ENCODE assay signal across 23 mouse cellular contexts in genomic region chr4:139338145-139338544, GRCm38 (mm10). TPM values are rescaled to one million over a fixed set of nuclear protein-coding genes. Genes with fewer than 3 reads are reported as not detected.
DNase-seq lines count a peak whose midpoint lies in the region; ATAC-seq and TF ChIP-seq lines count a peak whose summit lies in the region.
"Had no signal": no experiment of that assay in that cellular context is flagged by ENCODE, and none has a peak within 500 bp of the region (broad histone marks: within the 10 kb centered on the region; RNA-seq: fewer than 3 reads in every experiment).

No protein-coding gene starts in this region.

- TF ChIP-seq CTCF in intestine, postnatal 0 days (IDR thresholded peaks at IDR 0.05; ENCODE audit: low read depth): no peak
- TF ChIP-seq CTCF in E14TG2a.4 (conservative IDR thresholded peaks at IDR 0.05; ENCODE audit: low read length): no peak
- no peak for TF ChIP-seq CTCF in cerebellum, adult 2 months (IDR thresholded peaks at IDR 0.05; ENCODE audit: borderline replicate concordance, insufficient read depth, low read depth, low read length)

- ATAC-seq in intestine, postnatal 0 days: peak; percentile 46; the same call in 1 of the 2 replicates
- no peak for ATAC-seq in intestine, embryonic 16.5 days
- no peak for ATAC-seq in liver, embryonic 15.5 days (ENCODE audit: insufficient read depth)
- ATAC-seq: activated CD4-positive, CD25-positive, alpha-beta regulatory T cell, adult 4 months; forebrain, embryonic 14.5 days; Patski had no signal

- DNase-seq in ES-E14 (ENCODE audit: low read depth, low spot score): no peak
- DNase-seq in cerebellum, adult 2 months: no peak
- DNase-seq: adrenal gland, postnatal 14 days; cerebellum, adult 18-20 months; cerebellum, postnatal 10 days; embryo, embryonic 11 days; gastrocnemius, adult 2 months; gastrocnemius, postnatal 25 days; heart, adult 11 months; heart, postnatal 10 days had no signal

- no peak overlapping the region for H3K9ac ChIP-seq in intestine, postnatal 0 days (ENCODE audit: low read depth, low read length)
- no peak overlapping the region for H3K9ac ChIP-seq in intestine, embryonic 16.5 days (ENCODE audit: low read depth, low read length)
- peak overlapping the region; percentile 57; the same call in 1 of the 2 replicates for H3K9ac ChIP-seq in ES-E14 (ENCODE audit: insufficient read depth, low read depth, low read length, poor library complexity, severe bottlenecking)
- H3K9ac ChIP-seq in liver, embryonic 15.5 days: no peak overlapping the region
- H3K9ac ChIP-seq: embryonic facial prominence, embryonic 15.5 days; hindbrain, embryonic 13.5 days had no signal

- no peak for TF ChIP-seq POLR2A in cerebellum, adult 2 months (IDR thresholded peaks at IDR 0.05; ENCODE audit: borderline replicate concordance, insufficient read depth, low read length)

- no peak overlapping the region for H3K4me3 ChIP-seq in intestine, postnatal 0 days (ENCODE audit: low read depth, low read length)
- H3K4me3 ChIP-seq in intestine, embryonic 16.5 days (ENCODE audit: low read length): no peak overlapping the region
- peak overlapping the region; percentile 68 for H3K4me3 ChIP-seq in E14TG2a.4 (replicated peaks; ENCODE audit: low read length)
- peak overlapping the region; percentile 12 to 55; a peak in 3 of 4 replicates for H3K4me3 ChIP-seq in ES-E14 (ENCODE audit: insufficient read depth in 1 of 2, low read depth in 1 of 2, low read length in 2 of 2, poor library complexity in 1 of 2, severe bottlenecking in 1 of 2)
- H3K4me3 ChIP-seq in liver, embryonic 15.5 days (replicated peaks): no peak overlapping the region; the same call in 1 of the 2 replicates
- H3K4me3 ChIP-seq in cerebellum, adult 2 months (replicated peaks; ENCODE audit: insufficient read depth, low read depth, low read length): no peak overlapping the region
- H3K4me3 ChIP-seq: embryonic facial prominence, embryonic 15.5 days; erythroblast, embryonic 14.5 days; forebrain, embryonic 10.5 days; gastrocnemius, adult 2 months; hindbrain, embryonic 13.5 days had no signal

- H3K27ac ChIP-seq in intestine, postnatal 0 days (ENCODE audit: low read depth, low read length): no peak overlapping the region
- H3K27ac ChIP-seq in intestine, embryonic 16.5 days (ENCODE audit: low read length): no peak overlapping the region
- no peak overlapping the region for H3K27ac ChIP-seq in ES-E14 (ENCODE audit: insufficient read depth, low read depth, low read length, poor library complexity, severe bottlenecking)
- no peak overlapping the region for H3K27ac ChIP-seq in liver, embryonic 15.5 days (replicated peaks)
- no peak overlapping the region for H3K27ac ChIP-seq in cerebellum, adult 2 months (ENCODE audit: insufficient read depth, low read length)
- H3K27ac ChIP-seq: embryonic facial prominence, embryonic 15.5 days; forebrain, embryonic 10.5 days; gastrocnemius, adult 2 months; hindbrain, embryonic 13.5 days had no signal

- no peaks in the 10 kb centered on the region for H3K9me3 ChIP-seq in intestine, postnatal 0 days (ENCODE audit: control insufficient read depth)
- no peaks in the 10 kb centered on the region for H3K9me3 ChIP-seq in intestine, embryonic 16.5 days (ENCODE audit: control insufficient read depth, low read length)
- H3K9me3 ChIP-seq in E14TG2a.4 (ENCODE audit: low read length): no peaks in the 10 kb centered on the region
- H3K9me3 ChIP-seq in ES-E14 (ENCODE audit: control insufficient read depth, insufficient read depth, low read depth, low read length): no peaks in the 10 kb centered on the region
- no peaks in the 10 kb centered on the region for H3K9me3 ChIP-seq in liver, embryonic 15.5 days (replicated peaks)
- H3K9me3 ChIP-seq: embryonic facial prominence, embryonic 15.5 days; forebrain, embryonic 10.5 days; hindbrain, embryonic 13.5 days had no signal

- H3K4me2 ChIP-seq in intestine, postnatal 0 days (replicated peaks; ENCODE audit: low read depth): no peak overlapping the region
- H3K4me2 ChIP-seq in intestine, embryonic 16.5 days (ENCODE audit: low read depth, low read length): no peak overlapping the region
- H3K4me2 ChIP-seq in liver, embryonic 15.5 days: peak overlapping the region; percentile 50
- H3K4me2 ChIP-seq: embryonic facial prominence, embryonic 15.5 days; hindbrain, embryonic 13.5 days had no signal

- WGBS in intestine, postnatal 0 days: 49% methylated on average over 33 of the region's 33 CpGs
- 52% methylated on average over 33 of the region's 33 CpGs for WGBS in intestine, embryonic 16.5 days
- 51% methylated on average over 33 of the region's 33 CpGs for WGBS in liver, embryonic 15.5 days (ENCODE audit: insufficient replicate concordance)
- 52% methylated on average over 33 of the region's 33 CpGs for whole genome bisulfite sequencing in cerebellum, adult 2 months

- no peaks in the 10 kb centered on the region for H3K4me1 ChIP-seq in intestine, postnatal 0 days (replicated peaks; ENCODE audit: control insufficient read depth, insufficient read depth, low read length)
- H3K4me1 ChIP-seq in intestine, embryonic 16.5 days (ENCODE audit: control insufficient read depth, insufficient read depth, low read length): 0 out of 2 replicates have a peak, but pooled peaks cover 3% of the 10 kb centered on the region
- H3K4me1 ChIP-seq in E14TG2a.4 (replicated peaks; ENCODE audit: low read depth, low read length) (peaks cover 42% of the 10 kb centered on the region), ES-E14 (ENCODE audit: control insufficient read depth in 2 of 2, insufficient read depth in 2 of 2, low read length in 2 of 2, poor library complexity in 1 of 2) (peaks cover 3 to 8% of the 10 kb centered on the region in 2 experiments; a peak in 1 of 4 replicates)
- peaks cover 54% of the 10 kb centered on the region for H3K4me1 ChIP-seq in liver, embryonic 15.5 days (replicated peaks)
- no peaks in the 10 kb centered on the region for H3K4me1 ChIP-seq in cerebellum, adult 2 months (ENCODE audit: control insufficient read depth, insufficient read depth, low read length)
- H3K4me1 ChIP-seq: hindbrain, embryonic 13.5 days had no signal

- H3K36me3 ChIP-seq in intestine, postnatal 0 days (ENCODE audit: control insufficient read depth, insufficient read depth): no peaks in the 10 kb centered on the region
- H3K36me3 ChIP-seq in intestine, embryonic 16.5 days (ENCODE audit: control insufficient read depth, insufficient read depth, low read length): no peaks in the 10 kb centered on the region
- H3K36me3 ChIP-seq in E14TG2a.4 (ENCODE audit: insufficient read depth, low read length) (no peaks in the 10 kb centered on the region), ES-E14 (ENCODE audit: control insufficient read depth, insufficient read depth, low read length, poor library complexity, severe bottlenecking) (no peaks in the 10 kb centered on the region)
- H3K36me3 ChIP-seq in liver, embryonic 15.5 days (replicated peaks): no peaks in the 10 kb centered on the region
- H3K36me3 ChIP-seq: embryonic facial prominence, embryonic 15.5 days; forebrain, embryonic 10.5 days; hindbrain, embryonic 13.5 days had no signal

- no peaks in the 10 kb centered on the region for H3K27me3 ChIP-seq in intestine, postnatal 0 days (replicated peaks; ENCODE audit: control insufficient read depth, insufficient read depth, low read length)
- no peaks in the 10 kb centered on the region; the same call in 1 of the 2 replicates for H3K27me3 ChIP-seq in intestine, embryonic 16.5 days (replicated peaks; ENCODE audit: control insufficient read depth, insufficient read depth, low read length)
- peaks cover 35% of the 10 kb centered on the region for H3K27me3 ChIP-seq in E14TG2a.4 (ENCODE audit: insufficient read depth, low read length)
- H3K27me3 ChIP-seq in liver, embryonic 15.5 days: no peaks in the 10 kb centered on the region
- H3K27me3 ChIP-seq in cerebellum, adult 2 months (ENCODE audit: control insufficient read depth, insufficient read depth, low read length): no peaks in the 10 kb centered on the region
- H3K27me3 ChIP-seq: CH12.LX, Patski had no signal

- in situ Hi-C loops in ES-E14 (cut with MboI; ENCODE audit: low sequenced_read_pairs in 2 of 2, unreplicated experiment in 2 of 2): no loop called here

TF ChIP-seq in ES-E14, 5 proteins besides CTCF, POLR2A, EP300 and RAD21 (continues in another document):
- TF ChIP-seq MAFK (IDR thresholded peaks at IDR 0.05; ENCODE audit: insufficient read depth, low read depth, low read length) (no peak), ZNF384 (IDR thresholded peaks at IDR 0.05; ENCODE audit: low read depth, low read length) (no peak)

RNA-seq across cellular contexts. Expression of gene Mrto4, which starts 14.2 kb away (rescaled TPM):
- 36.6 and 39.0 TPM in 2 replicates for polyA plus RNA-seq in intestine, postnatal 0 days (2015; fragmentation: Nextera tagmentation; extraction: Ambion mirVana)
- polyA plus RNA-seq in intestine, embryonic 16.5 days (2015; fragmentation: Nextera tagmentation; extraction: Ambion mirVana): 92.4 and 109 TPM in 2 replicates
- total RNA-seq in ES-E14 (2012; rRNA removed): 290 and 318 TPM in 2 replicates
- polyA plus RNA-seq in liver, embryonic 15.5 days (2015; fragmentation: Nextera tagmentation; extraction: Ambion mirVana): 78.7 and 83.7 TPM in 2 replicates
- polyA plus RNA-seq in cerebellum, adult 2 months (2012; rRNA removed): 50.2 and 56.4 TPM in 2 replicates

RNA-seq across cellular contexts. Expression of gene Emc1, which starts 14.2 kb away (rescaled TPM):
- polyA plus RNA-seq in intestine, postnatal 0 days (2015; fragmentation: Nextera tagmentation; extraction: Ambion mirVana): 7.9 and 8.8 TPM in 2 replicates
- polyA plus RNA-seq in intestine, embryonic 16.5 days (2015; fragmentation: Nextera tagmentation; extraction: Ambion mirVana): 16.7 and 18.0 TPM in 2 replicates
- total RNA-seq in ES-E14 (2012; rRNA removed): 88.0 and 136 TPM in 2 replicates
- polyA plus RNA-seq in liver, embryonic 15.5 days (2015; fragmentation: Nextera tagmentation; extraction: Ambion mirVana): 13.5 and 13.9 TPM in 2 replicates
- polyA plus RNA-seq in cerebellum, adult 2 months (2012; rRNA removed): 77.1 and 78.2 TPM in 2 replicates

RNA-seq across cellular contexts. Expression of gene Ubr4, which starts 14.3 kb away (rescaled TPM):
- polyA plus RNA-seq in intestine, postnatal 0 days (2015; fragmentation: Nextera tagmentation; extraction: Ambion mirVana): 27.5 and 30.0 TPM in 2 replicates
- 43.7 and 44.8 TPM in 2 replicates for polyA plus RNA-seq in intestine, embryonic 16.5 days (2015; fragmentation: Nextera tagmentation; extraction: Ambion mirVana)
- 199 and 224 TPM in 2 replicates for total RNA-seq in ES-E14 (2012; rRNA removed)
- 39.5 and 49.1 TPM in 2 replicates for polyA plus RNA-seq in liver, embryonic 15.5 days (2015; fragmentation: Nextera tagmentation; extraction: Ambion mirVana)
- polyA plus RNA-seq in cerebellum, adult 2 months (2012; rRNA removed): 256 TPM in 2 replicates

RNA-seq across cellular contexts. Expression of gene Akr7a5, which starts 27.6 kb away (rescaled TPM):
- polyA plus RNA-seq in intestine, postnatal 0 days (2015; fragmentation: Nextera tagmentation; extraction: Ambion mirVana): 226 and 259 TPM in 2 replicates
- 243 and 247 TPM in 2 replicates for polyA plus RNA-seq in intestine, embryonic 16.5 days (2015; fragmentation: Nextera tagmentation; extraction: Ambion mirVana)
- total RNA-seq in ES-E14 (2012; rRNA removed): 24.7 and 27.2 TPM in 2 replicates
- polyA plus RNA-seq in liver, embryonic 15.5 days (2015; fragmentation: Nextera tagmentation; extraction: Ambion mirVana): 48.3 and 57.1 TPM in 2 replicates
- polyA plus RNA-seq in cerebellum, adult 2 months (2012; rRNA removed): 22.3 and 25.3 TPM in 2 replicates

RNA-seq across cellular contexts. Expression of gene Pqlc2, which starts 27.6 kb away (rescaled TPM):
- 92.6 and 95.9 TPM in 2 replicates for polyA plus RNA-seq in intestine, postnatal 0 days (2015; fragmentation: Nextera tagmentation; extraction: Ambion mirVana)
- polyA plus RNA-seq in intestine, embryonic 16.5 days (2015; fragmentation: Nextera tagmentation; extraction: Ambion mirVana): 32.8 and 37.4 TPM in 2 replicates
- total RNA-seq in ES-E14 (2012; rRNA removed): 25.0 and 35.3 TPM in 2 replicates
- polyA plus RNA-seq in liver, embryonic 15.5 days (2015; fragmentation: Nextera tagmentation; extraction: Ambion mirVana): 12.7 and 15.2 TPM in 2 replicates
- polyA plus RNA-seq in cerebellum, adult 2 months (2012; rRNA removed): 42.3 and 44.4 TPM in 2 replicates
- total RNA-seq: hematopoietic stem cell, adult 5-6 weeks had no signal

Comparison
In these comparisons a context has a peak if more than half of its experiments do, and no peak if none do; other contexts are left out.
1. H3K4me3 ChIP-seq: peak in E14TG2a.4 (single experiment) and ES-E14 (2 of 2); none in intestine, postnatal 0 days (single experiment), intestine, embryonic 16.5 days (single experiment), liver, embryonic 15.5 days (single experiment) and cerebellum, adult 2 months (single experiment).